Mouse (Mus musculus) forelimb bud, embryonic 11.5 days (tissue): ENCODE measurements around the gene 4933406M09Rik.

Experiments
- DNase-seq: peaks from one replicate; pipeline ENCODE4 v3.0.0-alpha.2; 2012; ENCODE audit warnings: low read depth, low spot score

Gene 4933406M09Rik

DNA sequence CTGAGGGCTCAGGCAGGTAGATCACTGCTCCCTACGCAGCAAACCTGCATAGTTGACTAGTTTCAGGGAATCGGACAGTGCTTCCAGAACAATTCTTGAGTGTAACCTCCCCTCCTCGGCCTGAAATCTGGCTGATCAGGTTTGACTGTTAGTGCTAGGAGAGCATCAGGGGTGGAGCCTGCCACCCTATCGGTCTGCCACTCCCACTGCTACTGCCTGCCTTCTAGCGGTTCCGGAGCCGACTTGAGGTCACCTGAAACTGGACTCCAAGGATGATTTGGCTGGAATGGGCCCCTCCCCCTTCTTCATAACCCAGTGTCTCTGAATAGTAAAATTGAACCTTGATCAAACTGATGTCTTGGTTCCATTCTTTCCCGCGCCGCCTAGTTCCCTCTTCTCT, 47.3 kb downstream of the 4933406M09Rik start:
- DNase-seq, result no peak

DNA sequence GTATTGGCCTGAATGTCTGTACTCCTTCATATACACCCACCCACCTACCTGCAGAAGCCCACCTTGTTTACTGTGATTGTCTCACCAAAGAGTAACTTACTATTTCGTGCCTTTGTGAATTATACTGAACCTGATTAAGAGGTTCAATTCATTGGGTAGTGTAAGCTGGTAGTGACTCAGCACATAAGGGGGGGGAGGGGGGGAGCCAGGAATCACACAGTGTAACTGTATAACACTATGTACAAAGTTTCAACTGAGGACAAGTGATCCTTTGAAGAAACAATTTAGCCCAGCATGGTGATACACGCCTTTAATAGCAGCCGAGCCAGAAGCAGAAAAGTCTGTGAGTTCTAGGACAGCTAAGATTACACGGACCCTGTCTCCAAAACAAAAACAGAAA, 47.7 kb downstream of the 4933406M09Rik start:
- DNase-seq, result no peak

DNA sequence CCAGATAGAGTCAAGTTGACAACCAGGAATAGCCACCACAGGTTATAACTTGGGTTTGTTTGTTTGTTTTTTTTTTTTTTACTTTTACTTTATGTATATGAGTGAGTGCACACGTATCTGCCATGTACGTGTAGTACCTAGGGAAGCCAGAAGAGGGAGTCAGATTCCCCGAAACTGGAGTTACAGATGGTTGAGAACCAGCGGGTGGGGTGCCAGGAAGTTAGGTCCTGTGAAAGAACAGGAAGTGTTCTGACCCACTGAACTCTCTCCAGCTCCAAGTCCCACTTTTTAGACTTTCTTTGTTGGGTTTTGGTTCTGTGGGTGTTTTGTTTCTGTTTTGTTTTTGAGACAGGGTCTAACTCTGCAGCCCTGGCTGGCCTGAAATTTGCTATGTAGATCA, 49.7 kb downstream of the 4933406M09Rik start:
- DNase-seq, result peak; percentile 21

DNA sequence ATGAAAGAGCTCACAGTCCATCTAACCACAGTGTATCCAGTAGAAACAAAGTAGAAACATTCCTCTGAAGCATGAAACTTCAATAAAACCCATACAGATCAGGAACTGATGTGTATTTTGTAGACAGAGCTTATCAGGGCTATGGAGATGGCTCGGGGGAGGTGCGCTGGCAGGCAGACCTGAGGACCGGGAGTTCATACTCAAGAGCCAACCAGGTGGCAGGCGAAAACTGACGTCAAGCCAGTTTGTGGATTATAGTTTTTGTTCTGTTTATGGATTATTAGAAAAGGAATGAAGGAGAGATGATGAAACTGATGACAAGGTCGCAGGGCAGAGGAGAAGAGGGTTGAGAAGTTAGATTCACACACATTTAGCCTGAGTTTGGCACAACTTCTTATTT, 54.7 kb downstream of the 4933406M09Rik start:
- DNase-seq, result no peak
